ENCODE assay signal across 18 mouse cellular contexts in the genomic region with DNA sequence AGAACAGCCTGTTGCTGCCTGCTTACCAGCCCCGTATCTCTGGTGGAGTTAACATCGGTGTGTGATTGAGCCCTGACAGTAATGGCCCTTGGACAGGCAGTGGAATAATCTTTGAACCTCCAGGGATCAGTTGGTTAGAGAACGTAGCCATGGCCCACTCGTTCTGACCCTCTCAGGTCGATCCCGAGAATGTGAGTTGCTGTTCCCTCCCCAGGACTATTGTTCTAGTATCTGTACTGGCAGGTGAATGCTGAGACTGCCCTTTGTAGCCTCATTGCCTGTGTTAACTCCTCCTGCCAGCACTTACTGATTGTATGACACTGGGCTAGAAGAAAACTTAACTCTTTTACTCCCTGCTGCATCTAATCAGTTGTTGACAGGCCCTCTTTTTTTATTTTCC. TPM values are rescaled to one million over a fixed set of nuclear protein-coding genes. Genes with fewer than 3 reads are reported as not detected.
DNase-seq lines count a peak whose midpoint lies in the region; ATAC-seq and TF ChIP-seq lines count a peak whose summit lies in the region.
"Had no signal": no experiment of that assay in that cellular context is flagged by ENCODE, and none has a peak within 500 bp of the region (broad histone marks: within the 10 kb centered on the region; RNA-seq: fewer than 3 reads in every experiment).

No protein-coding gene starts in this region.

- peaks cover 16% of the 10 kb centered on the region; the same call in 1 of the 2 replicates for H3K4me1 ChIP-seq in hindbrain, embryonic 14.5 days (replicated peaks; ENCODE audit: control insufficient read depth, insufficient read depth, low read length)
- peaks cover 9% of the 10 kb centered on the region; the same call in 1 of the 2 replicates for H3K4me1 ChIP-seq in hindbrain, postnatal 0 days (ENCODE audit: insufficient read depth, low read length)
- H3K4me1 ChIP-seq in ES-Bruce4 (ENCODE audit: control insufficient read depth, insufficient read depth, low read length), result no peaks in the 10 kb centered on the region
- 0 out of 2 replicates have a peak, but pooled peaks cover 6% of the 10 kb centered on the region for H3K4me1 ChIP-seq in intestine, postnatal 0 days (replicated peaks; ENCODE audit: control insufficient read depth, insufficient read depth, low read length)
- no peaks in the 10 kb centered on the region for H3K4me1 ChIP-seq in lung, postnatal 0 days (ENCODE audit: insufficient read depth, low read depth, low read length)

- DNase-seq in hindbrain, embryonic 14.5 days (ENCODE audit: low spot score), result no peak
- no peak for DNase-seq in hindbrain, postnatal 0 days (ENCODE audit: low spot score)
- DNase-seq in yolk sac, embryonic 10.5 days (ENCODE audit: low spot score), result peak; percentile 56
- DNase-seq in lung, postnatal 0 days (ENCODE audit: low spot score), result no peak
- DNase-seq in kidney, postnatal 36 days, result no peak
- DNase-seq: adrenal gland, postnatal 14 days; cerebellum, adult 11-12 months; cerebellum, adult 9-10 months; cerebellum, postnatal 25 days; gastrocnemius, postnatal 36 days; heart, adult 11 months; heart, postnatal 10 days had no signal

- 0 out of 2 replicates have a peak overlapping the region, but pooled peaks have one; percentile 20 for H3K9ac ChIP-seq in hindbrain, embryonic 14.5 days
- no peak overlapping the region for H3K9ac ChIP-seq in hindbrain, postnatal 0 days (replicated peaks; ENCODE audit: low read length)
- H3K9ac ChIP-seq in ES-Bruce4 (ENCODE audit: low read depth, poor library complexity, severe bottlenecking), result no peak overlapping the region
- H3K9ac ChIP-seq in intestine, postnatal 0 days (ENCODE audit: low read depth, low read length), result no peak overlapping the region
- no peak overlapping the region for H3K9ac ChIP-seq in lung, postnatal 0 days (replicated peaks; ENCODE audit: low read depth)
- H3K9ac ChIP-seq: embryonic facial prominence, embryonic 12.5 days; forebrain, embryonic 15.5 days had no signal

- peaks cover 19% of the 10 kb centered on the region for H3K36me3 ChIP-seq in hindbrain, embryonic 14.5 days (replicated peaks; ENCODE audit: control insufficient read depth, insufficient read depth)
- peaks cover 3% of the 10 kb centered on the region; the same call in 1 of the 2 replicates for H3K36me3 ChIP-seq in hindbrain, postnatal 0 days (ENCODE audit: insufficient read depth, low read length)
- peaks cover 45% of the 10 kb centered on the region for H3K36me3 ChIP-seq in ES-Bruce4 (ENCODE audit: control insufficient read depth, insufficient read depth, low read length, poor library complexity, severe bottlenecking)
- H3K36me3 ChIP-seq in intestine, postnatal 0 days (ENCODE audit: control insufficient read depth, insufficient read depth), result peaks cover 10% of the 10 kb centered on the region; the same call in 1 of the 2 replicates
- H3K36me3 ChIP-seq in lung, postnatal 0 days (ENCODE audit: insufficient read depth, low read length), result peaks cover 7% of the 10 kb centered on the region; the same call in 1 of the 2 replicates

- no peak for TF ChIP-seq CTCF in hindbrain, postnatal 0 days (IDR thresholded peaks at IDR 0.05; ENCODE audit: low read depth)
- TF ChIP-seq CTCF in ES-Bruce4 (IDR thresholded peaks at IDR 0.05; ENCODE audit: low read depth, low read length), result no peak
- TF ChIP-seq CTCF in intestine, postnatal 0 days (IDR thresholded peaks at IDR 0.05; ENCODE audit: low read depth), result no peak
- TF ChIP-seq CTCF in lung, postnatal 0 days (IDR thresholded peaks at IDR 0.05), result no peak

- H3K27me3 ChIP-seq in hindbrain, embryonic 14.5 days (ENCODE audit: control insufficient read depth, insufficient read depth, low read length), result no peaks in the 10 kb centered on the region
- H3K27me3 ChIP-seq in hindbrain, postnatal 0 days (ENCODE audit: insufficient read depth, low read length), result no peaks in the 10 kb centered on the region
- H3K27me3 ChIP-seq in ES-Bruce4 (ENCODE audit: control insufficient read depth, insufficient read depth, low read length, poor library complexity, severe bottlenecking), result no peaks in the 10 kb centered on the region
- H3K27me3 ChIP-seq in intestine, postnatal 0 days (replicated peaks; ENCODE audit: control insufficient read depth, insufficient read depth, low read length), result no peaks in the 10 kb centered on the region
- no peaks in the 10 kb centered on the region for H3K27me3 ChIP-seq in lung, postnatal 0 days (replicated peaks; ENCODE audit: insufficient read depth, low read length)
- H3K27me3 ChIP-seq: embryonic facial prominence, embryonic 12.5 days; forebrain, embryonic 15.5 days; Patski had no signal

- H3K27ac ChIP-seq in hindbrain, embryonic 14.5 days, result no peak overlapping the region
- H3K27ac ChIP-seq in hindbrain, postnatal 0 days, result no peak overlapping the region
- H3K27ac ChIP-seq in ES-Bruce4 (ENCODE audit: insufficient read depth, low read length), result no peak overlapping the region
- H3K27ac ChIP-seq in intestine, postnatal 0 days (ENCODE audit: low read depth, low read length), result peak overlapping the region; percentile 58
- H3K27ac ChIP-seq in lung, postnatal 0 days (ENCODE audit: low read length), result no peak overlapping the region
- H3K27ac ChIP-seq: embryonic facial prominence, embryonic 12.5 days; forebrain, embryonic 15.5 days had no signal

- TF ChIP-seq POLR2A in ES-Bruce4 (IDR thresholded peaks at IDR 0.05; ENCODE audit: insufficient read depth, low read length), result no peak

- no peak for ATAC-seq in hindbrain, embryonic 14.5 days (ENCODE audit: low FRiP score)
- ATAC-seq in hindbrain, postnatal 0 days, result no peak
- peak; percentile 55 for ATAC-seq in intestine, postnatal 0 days
- no peak for ATAC-seq in lung, postnatal 0 days
- ATAC-seq: activated CD4-positive, CD25-positive, alpha-beta regulatory T cell, adult 4 months; forebrain, embryonic 15.5 days; Patski had no signal

- WGBS in hindbrain, embryonic 14.5 days, result 53% methylated on average over 6 of the region's 6 CpGs
- 61% methylated on average over 6 of the region's 6 CpGs for WGBS in hindbrain, postnatal 0 days
- 44% methylated on average over 6 of the region's 6 CpGs for WGBS in intestine, postnatal 0 days
- WGBS in lung, postnatal 0 days, result 69% methylated on average over 6 of the region's 6 CpGs

- no peak overlapping the region for H3K4me2 ChIP-seq in hindbrain, embryonic 14.5 days (replicated peaks)
- no peak overlapping the region for H3K4me2 ChIP-seq in hindbrain, postnatal 0 days (ENCODE audit: low read depth, low read length)
- H3K4me2 ChIP-seq in intestine, postnatal 0 days (replicated peaks; ENCODE audit: low read depth), result peak overlapping the region; percentile 35
- no peak overlapping the region for H3K4me2 ChIP-seq in lung, postnatal 0 days (replicated peaks; ENCODE audit: low read depth, low read length)
- H3K4me2 ChIP-seq: embryonic facial prominence, embryonic 12.5 days; forebrain, embryonic 15.5 days had no signal

- no peaks in the 10 kb centered on the region for H3K9me3 ChIP-seq in hindbrain, embryonic 14.5 days (ENCODE audit: control insufficient read depth, low read length)
- H3K9me3 ChIP-seq in hindbrain, postnatal 0 days (ENCODE audit: low read length), result no peaks in the 10 kb centered on the region
- H3K9me3 ChIP-seq in ES-Bruce4 (replicated peaks; ENCODE audit: control insufficient read depth, insufficient read depth, low read length, poor library complexity, severe bottlenecking), result no peaks in the 10 kb centered on the region
- H3K9me3 ChIP-seq in intestine, postnatal 0 days (ENCODE audit: control insufficient read depth), result no peaks in the 10 kb centered on the region
- H3K9me3 ChIP-seq in lung, postnatal 0 days (ENCODE audit: low read length), result no peaks in the 10 kb centered on the region
- H3K9me3 ChIP-seq: embryonic facial prominence, embryonic 12.5 days; forebrain, embryonic 15.5 days had no signal

- H3K4me3 ChIP-seq in hindbrain, embryonic 14.5 days (replicated peaks; ENCODE audit: low read length), result no peak overlapping the region
- no peak overlapping the region for H3K4me3 ChIP-seq in hindbrain, postnatal 0 days (ENCODE audit: low read length)
- peak overlapping the region; percentile 31 for H3K4me3 ChIP-seq in ES-Bruce4 (ENCODE audit: low read depth, low read length)
- no peak overlapping the region for H3K4me3 ChIP-seq in intestine, postnatal 0 days (ENCODE audit: low read depth, low read length)
- no peak overlapping the region for H3K4me3 ChIP-seq in lung, postnatal 0 days (ENCODE audit: low read depth, low read length)
- H3K4me3 ChIP-seq: embryonic facial prominence, embryonic 12.5 days; forebrain, embryonic 15.5 days had no signal

- no peak for TF ChIP-seq EP300 in ES-Bruce4 (IDR thresholded peaks at IDR 0.05; ENCODE audit: insufficient read depth, low read depth, low read length)
- TF ChIP-seq EP300 in lung, postnatal 0 days (IDR thresholded peaks at IDR 0.05), result no peak

RNA-seq across cellular contexts. Expression of gene Rpe, which starts 3.9 kb away (rescaled TPM):
- polyA plus RNA-seq in hindbrain, embryonic 14.5 days (2014; fragmentation: Nextera tagmentation; extraction: Ambion mirVana), result 41.0 and 47.4 TPM in 2 replicates
- 42.7 and 43.0 TPM in 2 replicates for total RNA-seq in hindbrain, postnatal 0 days (2014; rRNA removed)
- polyA plus RNA-seq in hindbrain, postnatal 0 days (2015; fragmentation: Nextera tagmentation; extraction: Ambion mirVana), result 25.9 and 28.1 TPM in 2 replicates
- 113 and 119 TPM in 2 replicates for polyA plus RNA-seq in ES-Bruce4 (2011; ENCODE audit: insufficient read depth, insufficient read length, low read depth, missing spikeins)
- 41.4 and 44.3 TPM in 2 replicates for polyA plus RNA-seq in intestine, postnatal 0 days (2015; fragmentation: Nextera tagmentation; extraction: Ambion mirVana)
- polyA plus RNA-seq in lung, postnatal 0 days (2015; fragmentation: Nextera tagmentation; extraction: Ambion mirVana), result 30.1 and 35.1 TPM in 2 replicates
